Mouse (Mus musculus) neural tube, embryonic 12.5 days (tissue): ENCODE results near the gene Dennd1b. TPM values are rescaled to one million over a fixed set of nuclear protein-coding genes. Genes with fewer than 3 reads are reported as not detected.

ENCODE experiments used
- ATAC-seq: fragments of 200-750 bp; cut with Nextera tagmentation; 2 replicates; pipeline ENCODE4 v1.8.0; 2017; ENCODE audit warnings: low read depth, mild to moderate bottlenecking, moderate TSS enrichment, moderate library complexity; ENCODE audit not compliant: low FRiP score
- H3K27ac ChIP-seq: fragments of 300-500 bp; sonication (generic); 2 replicates; pipeline ENCODE4 v1.5.1; 2016
- H3K27me3 ChIP-seq: fragments of 300-500 bp; sonication (generic); replicated peaks from 2 replicates; pipeline ENCODE4 v1.6.1; 2016; ENCODE audit warnings: mild to moderate bottlenecking
- H3K36me3 ChIP-seq: fragments of 300-500 bp; sonication (generic); 2 replicates; pipeline ENCODE4 v1.6.1; 2016; ENCODE audit warnings: mild to moderate bottlenecking
- H3K4me1 ChIP-seq: fragments of 300-500 bp; sonication (generic); 2 replicates; pipeline ENCODE4 v1.6.1; 2016
- H3K4me2 ChIP-seq: fragments of 300-500 bp; sonication (generic); replicated peaks from 2 replicates; pipeline ENCODE4 v1.6.1; 2016; ENCODE audit warnings: mild to moderate bottlenecking
- H3K4me3 ChIP-seq: fragments of 300-500 bp; sonication (generic); 2 replicates; pipeline ENCODE4 v1.5.1; 2016
- H3K9ac ChIP-seq: fragments of 300-500 bp; sonication (generic); 2 replicates; pipeline ENCODE4 v1.6.1; 2016; ENCODE audit warnings: mild to moderate bottlenecking
- H3K9me3 ChIP-seq: fragments of 300-500 bp; sonication (generic); 2 replicates; pipeline ENCODE4 v1.6.1; 2016; ENCODE audit warnings: mild to moderate bottlenecking
- WGBS: fragments of 180-500 bp; shearing (Covaris S2); methylation state at CpG from one replicate; pipeline ENCODE4 v1.1.7; 2016; 5-methylcytosine and 5-hydroxymethylcytosine counted together
- polyA plus RNA-seq: library from polyadenylated mRNA; unstranded; fragments of >200 nt; fragmentation: Nextera tagmentation; extraction: Ambion mirVana; gene quantifications from 2 replicates; pipeline ENCODE4 v1.2.1, GENCODE M21; 2016

The Dennd1b gene
- polyA plus RNA-seq, 1 experiment from 2014 or later, result 12.7 TPM

GRCm38 (mm10) chr1:138995621-138996380, 32.6 kb downstream of the Dennd1b start:
- Histone ChIP-seq H3K4me1 (peaks cover 5% of the 10 kb centered on the region), H3K4me2 (no peak overlapping the region), H3K9me3 (no peaks in the 10 kb centered on the region; the same call in 1 of the 2 replicates), H3K27ac (no peak overlapping the region), H3K9ac (no peak overlapping the region), H3K27me3 (no peaks in the 10 kb centered on the region), H3K4me3 (no peak overlapping the region), H3K36me3 (no peaks in the 10 kb centered on the region)
- 87% methylated on average over 6 of the region's 6 CpGs for WGBS
- ATAC-seq, result no peak

GRCm38 (mm10) chr1:138996663-138997062, 33.4 kb downstream of the Dennd1b start:
- no peak overlapping the region for H3K4me3 ChIP-seq
- no peak for ATAC-seq
- no peaks in the 10 kb centered on the region; the same call in 1 of the 2 replicates for H3K9me3 ChIP-seq
- H3K4me1 ChIP-seq, result peaks cover 8% of the 10 kb centered on the region
- H3K27ac ChIP-seq, result no peak overlapping the region
- no peak overlapping the region for H3K9ac ChIP-seq
- H3K4me2 ChIP-seq, result no peak overlapping the region
- WGBS, result 94% methylated on average over 2 of the region's 2 CpGs
- no peaks in the 10 kb centered on the region for H3K27me3 ChIP-seq
- H3K36me3 ChIP-seq, result no peaks in the 10 kb centered on the region

- 27% methylated on average over 9 of the region's 9 CpGs for WGBS
- no peak for ATAC-seq
- Histone ChIP-seq H3K27me3 (no peaks in the 10 kb centered on the region), H3K4me1 (peaks cover 8% of the 10 kb centered on the region), H3K4me3 (no peak overlapping the region), H3K9me3 (no peaks in the 10 kb centered on the region), H3K36me3 (no peaks in the 10 kb centered on the region), H3K4me2 (peak overlapping the region; percentile 33), H3K9ac (peak overlapping the region; percentile 29; the same call in 1 of the 2 replicates), H3K27ac (no peak overlapping the region)
Measured at GRCm38 (mm10) chr1:139000675-139001379, 37.6 kb downstream of the Dennd1b start.

- Histone ChIP-seq H3K4me2 (no peak overlapping the region), H3K9me3 (no peaks in the 10 kb centered on the region), H3K4me1 (peaks cover 8% of the 10 kb centered on the region), H3K36me3 (no peaks in the 10 kb centered on the region), H3K9ac (no peak overlapping the region), H3K27ac (no peak overlapping the region), H3K4me3 (no peak overlapping the region), H3K27me3 (no peaks in the 10 kb centered on the region)
- 92% methylated on average over 2 of the region's 2 CpGs for WGBS
- ATAC-seq, result no peak
Measured at GRCm38 (mm10) chr1:139003503-139003902, 40.3 kb downstream of the Dennd1b start.

GRCm38 (mm10) chr1:139006000-139006399, 42.8 kb downstream of the Dennd1b start:
- H3K9me3 ChIP-seq, result no peaks in the 10 kb centered on the region
- H3K4me1 ChIP-seq, result peaks cover under 1% of the 10 kb centered on the region; the same call in 1 of the 2 replicates
- no peaks in the 10 kb centered on the region for H3K27me3 ChIP-seq
- WGBS, result 83% methylated on average over 1 of the region's 1 CpGs
- H3K9ac ChIP-seq, result no peak overlapping the region
- H3K4me3 ChIP-seq, result no peak overlapping the region
- H3K36me3 ChIP-seq, result no peaks in the 10 kb centered on the region
- H3K27ac ChIP-seq, result no peak overlapping the region
- ATAC-seq, result no peak
- H3K4me2 ChIP-seq, result no peak overlapping the region

GRCm38 (mm10) chr1:139007475-139007874, 44.2 kb downstream of the Dennd1b start:
- no peak overlapping the region for H3K4me2 ChIP-seq
- H3K4me1 ChIP-seq, result no peaks in the 10 kb centered on the region
- WGBS, result 88% methylated on average over 3 of the region's 3 CpGs
- ATAC-seq, result no peak
- H3K36me3 ChIP-seq, result no peaks in the 10 kb centered on the region
- no peak overlapping the region for H3K27ac ChIP-seq
- H3K27me3 ChIP-seq, result no peaks in the 10 kb centered on the region
- H3K9ac ChIP-seq, result no peak overlapping the region
- no peak overlapping the region for H3K4me3 ChIP-seq
- no peaks in the 10 kb centered on the region for H3K9me3 ChIP-seq

- no peaks in the 10 kb centered on the region for H3K36me3 ChIP-seq
- no peaks in the 10 kb centered on the region for H3K27me3 ChIP-seq
- ATAC-seq, result no peak
- no peak overlapping the region for H3K4me3 ChIP-seq
- H3K27ac ChIP-seq, result no peak overlapping the region
- H3K9ac ChIP-seq, result no peak overlapping the region
- no peaks in the 10 kb centered on the region for H3K9me3 ChIP-seq
- no peak overlapping the region for H3K4me2 ChIP-seq
- WGBS, result 74% methylated on average over 5 of the region's 5 CpGs
- H3K4me1 ChIP-seq, result no peaks in the 10 kb centered on the region
Measured at GRCm38 (mm10) chr1:139015118-139015788, 52.0 kb downstream of the Dennd1b start.

GRCm38 (mm10) chr1:139021298-139021697, 58.1 kb downstream of the Dennd1b start:
- Histone ChIP-seq H3K4me3 (no peak overlapping the region), H3K9me3 (no peaks in the 10 kb centered on the region), H3K27ac (no peak overlapping the region), H3K9ac (no peak overlapping the region), H3K27me3 (no peaks in the 10 kb centered on the region), H3K36me3 (no peaks in the 10 kb centered on the region), H3K4me2 (no peak overlapping the region), H3K4me1 (no peaks in the 10 kb centered on the region)
- no peak for ATAC-seq
- WGBS, result 46% methylated on average over 7 of the region's 7 CpGs

GRCm38 (mm10) chr1:139025882-139026645, 62.8 kb downstream of the Dennd1b start:
- no peak overlapping the region for H3K27ac ChIP-seq
- H3K4me2 ChIP-seq, result no peak overlapping the region
- H3K27me3 ChIP-seq, result no peaks in the 10 kb centered on the region
- no peak overlapping the region for H3K9ac ChIP-seq
- no peak overlapping the region for H3K4me3 ChIP-seq
- WGBS, result 71% methylated on average over 8 of the region's 8 CpGs
- H3K4me1 ChIP-seq, result no peaks in the 10 kb centered on the region
- ATAC-seq, result no peak
- no peaks in the 10 kb centered on the region for H3K9me3 ChIP-seq
- H3K36me3 ChIP-seq, result no peaks in the 10 kb centered on the region

GRCm38 (mm10) chr1:139029521-139029920, 66.3 kb downstream of the Dennd1b start:
- Histone ChIP-seq H3K4me3 (no peak overlapping the region), H3K9ac (no peak overlapping the region), H3K36me3 (no peaks in the 10 kb centered on the region), H3K27ac (no peak overlapping the region), H3K27me3 (no peaks in the 10 kb centered on the region), H3K9me3 (no peaks in the 10 kb centered on the region), H3K4me2 (no peak overlapping the region), H3K4me1 (no peaks in the 10 kb centered on the region)
- ATAC-seq, result no peak

- H3K4me3 ChIP-seq, result no peak overlapping the region
- H3K27me3 ChIP-seq, result no peaks in the 10 kb centered on the region
- H3K9ac ChIP-seq, result no peak overlapping the region
- no peak overlapping the region for H3K4me2 ChIP-seq
- no peak overlapping the region for H3K27ac ChIP-seq
- no peaks in the 10 kb centered on the region for H3K4me1 ChIP-seq
- WGBS, result 91% methylated on average over 1 of the region's 1 CpGs
- ATAC-seq, result no peak
- no peaks in the 10 kb centered on the region for H3K36me3 ChIP-seq
- H3K9me3 ChIP-seq, result no peaks in the 10 kb centered on the region
Measured at GRCm38 (mm10) chr1:139032411-139032810, 69.2 kb downstream of the Dennd1b start.

GRCm38 (mm10) chr1:139035141-139035540, 71.9 kb downstream of the Dennd1b start:
- no peak overlapping the region for H3K9ac ChIP-seq
- H3K36me3 ChIP-seq, result no peaks in the 10 kb centered on the region
- WGBS, result 79% methylated on average over 4 of the region's 4 CpGs
- H3K4me3 ChIP-seq, result no peak overlapping the region
- peaks cover 6% of the 10 kb centered on the region; the same call in 1 of the 2 replicates for H3K4me1 ChIP-seq
- H3K4me2 ChIP-seq, result no peak overlapping the region
- H3K27me3 ChIP-seq, result no peaks in the 10 kb centered on the region
- ATAC-seq, result no peak
- no peak overlapping the region for H3K27ac ChIP-seq
- no peaks in the 10 kb centered on the region for H3K9me3 ChIP-seq
